Mouse (Mus musculus): ENCODE measurements at regions not wholly inside any gene's neighbourhood (a gene's known extent, or its start where the extent isn't known, plus 50 kb on each side); places are given as distances from the start of the nearest gene placed in this dataset.

DNA sequence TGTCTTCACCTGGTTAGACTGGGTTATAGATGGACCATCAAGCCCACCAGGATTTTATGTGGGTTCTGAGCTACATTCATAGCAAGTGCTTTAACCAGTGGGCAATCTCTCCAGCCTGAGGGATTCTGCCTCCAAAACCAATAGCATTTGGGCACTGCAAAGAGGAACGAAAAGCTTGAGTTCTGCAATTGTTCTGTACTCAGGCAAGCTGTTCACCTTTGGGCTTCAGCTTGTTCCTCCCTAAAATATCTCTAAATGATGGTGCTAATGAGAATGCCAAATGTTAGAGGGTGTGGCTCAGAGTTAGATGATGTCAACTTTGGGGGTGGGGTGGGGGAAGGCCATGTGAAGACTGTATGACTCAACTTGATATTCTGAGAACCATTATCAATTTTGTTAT lies 54.8 kb upstream of the Foxk1 start:
- H3K9ac ChIP-seq (ENCODE audit: low read depth, low read length) = no peak overlapping the region
- no peaks in the 10 kb centered on the region for H3K36me3 ChIP-seq (ENCODE audit: control insufficient read depth, insufficient read depth, low read length)
- no peaks in the 10 kb centered on the region for H3K27me3 ChIP-seq (replicated peaks; ENCODE audit: control insufficient read depth, insufficient read depth, low read length)
- no peak overlapping the region for H3K4me3 ChIP-seq (ENCODE audit: low read length)
- H3K4me1 ChIP-seq (ENCODE audit: control insufficient read depth, insufficient read depth, low read length) = no peaks in the 10 kb centered on the region
- 91% methylated on average over 1 of the region's 1 CpGs for WGBS
- no peak for ATAC-seq
- no peaks in the 10 kb centered on the region for H3K9me3 ChIP-seq (ENCODE audit: control insufficient read depth, low read length)
- H3K4me2 ChIP-seq (ENCODE audit: low read depth, low read length) = no peak overlapping the region
- no peak overlapping the region for H3K27ac ChIP-seq (ENCODE audit: low read length)

DNA sequence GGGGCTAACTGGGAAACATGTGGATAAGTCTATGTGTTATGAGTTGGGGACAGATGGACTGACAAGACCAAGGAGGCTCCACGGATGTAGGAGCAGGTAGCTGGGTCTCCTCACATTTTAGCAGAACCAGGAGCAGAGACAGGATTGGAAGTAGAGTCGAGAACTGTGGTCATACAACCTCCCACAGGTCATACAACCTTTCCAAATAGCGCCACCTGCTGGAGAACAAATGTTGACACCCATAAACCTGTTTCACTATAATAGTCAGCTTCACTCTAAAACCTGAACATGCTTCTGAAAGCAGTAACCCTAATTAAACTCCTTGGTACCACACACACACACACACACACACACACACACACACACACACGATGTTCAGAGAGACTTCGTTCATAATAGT lies 50.7 kb upstream of the Foxk1 start:
- no peak for ATAC-seq
- Histone ChIP-seq H3K4me1 (ENCODE audit: control insufficient read depth, insufficient read depth, low read length) (no peaks in the 10 kb centered on the region), H3K27me3 (replicated peaks; ENCODE audit: control insufficient read depth, insufficient read depth, low read length) (no peaks in the 10 kb centered on the region), H3K9ac (ENCODE audit: low read depth, low read length) (no peak overlapping the region), H3K36me3 (ENCODE audit: control insufficient read depth, insufficient read depth, low read length) (no peaks in the 10 kb centered on the region), H3K27ac (ENCODE audit: low read length) (no peak overlapping the region), H3K4me2 (ENCODE audit: low read depth, low read length) (no peak overlapping the region), H3K9me3 (ENCODE audit: control insufficient read depth, low read length) (no peaks in the 10 kb centered on the region), H3K4me3 (ENCODE audit: low read length) (no peak overlapping the region)
- 49% methylated on average over 5 of the region's 5 CpGs for WGBS
